Mouse (Mus musculus): ENCODE results near the gene Ins1.

The Ins1 gene

DNA sequence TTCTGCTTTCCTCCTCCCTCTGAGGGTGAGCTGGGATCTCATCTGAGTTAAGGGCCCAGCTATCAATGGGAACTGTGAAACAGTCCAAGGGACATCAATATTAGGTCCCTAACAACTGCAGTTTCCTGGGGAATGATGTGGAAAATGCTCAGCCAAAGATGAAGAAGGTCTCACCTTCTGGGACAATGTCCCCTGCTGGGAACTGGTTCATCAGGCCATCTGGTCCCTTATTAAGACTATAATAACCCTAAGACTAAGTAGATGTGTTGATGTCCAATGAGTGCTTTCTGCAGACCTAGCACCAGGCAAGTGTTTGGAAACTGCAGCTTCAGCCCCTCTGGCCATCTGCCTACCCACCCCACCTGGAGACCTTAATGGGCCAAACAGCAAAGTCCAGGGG, at the start of gene Ins1:
Ins1 (plus strand) TSS at position 301 of the 400 bp plus-strand sequence.
- DNase-seq (ENCODE audit: low spot score), result no peak
